Mouse (Mus musculus) lung, postnatal 0 days (tissue): ENCODE data around the gene Ccdc172. TPM values are rescaled to one million over a fixed set of nuclear protein-coding genes. Genes with fewer than 3 reads are reported as not detected.

Source experiments
- ATAC-seq: fragments of 200-750 bp; cut with Nextera tagmentation; 2 replicates; pipeline ENCODE4 v1.8.0; 2017; ENCODE audit warnings: moderate library complexity
- DNase-seq: peaks from one replicate; pipeline ENCODE4 v3.0.0-alpha.2; 2016; ENCODE audit warnings: low spot score
- H3K27ac ChIP-seq: fragments of 300-500 bp; sonication (generic); 2 replicates; pipeline ENCODE4 v1.5.1; 2014; ENCODE audit warnings: antibody characterized with exemption, mild to moderate bottlenecking, low read length, mixed read lengths
- H3K27me3 ChIP-seq: fragments of 300-500 bp; sonication (generic); replicated peaks from 2 replicates; pipeline ENCODE4 v1.6.1; 2014; ENCODE audit warnings: low read length, mixed read lengths; ENCODE audit not compliant: insufficient read depth
- H3K36me3 ChIP-seq: fragments of 300-500 bp; sonication (generic); 2 replicates; pipeline ENCODE4 v1.6.1; 2014; ENCODE audit warnings: low read length, mixed read lengths; ENCODE audit not compliant: insufficient read depth
- H3K4me1 ChIP-seq: fragments of 300-500 bp; sonication (generic); 2 replicates; pipeline ENCODE4 v1.6.1; 2014; ENCODE audit warnings: antibody characterized with exemption, low read depth, low read length, mixed read lengths; ENCODE audit not compliant: insufficient read depth
- H3K4me2 ChIP-seq: fragments of 300-500 bp; sonication (generic); replicated peaks from 2 replicates; pipeline ENCODE4 v1.6.1; 2014; ENCODE audit warnings: low read depth, mild to moderate bottlenecking, low read length, moderate library complexity, mixed read lengths
- H3K4me3 ChIP-seq: fragments of 300-500 bp; sonication (generic); 2 replicates; pipeline ENCODE4 v1.5.1; 2014; ENCODE audit warnings: low read depth, low read length
- H3K9ac ChIP-seq: fragments of 300-500 bp; sonication (generic); replicated peaks from 2 replicates; pipeline ENCODE4 v1.6.1; 2014; ENCODE audit warnings: low read depth, mild to moderate bottlenecking
- H3K9me3 ChIP-seq: fragments of 300-500 bp; sonication (generic); 2 replicates; pipeline ENCODE4 v1.6.1; 2016; ENCODE audit warnings: low read length, mixed read lengths
- CTCF ChIP-seq: IDR thresholded peaks from 2 replicates; pipeline ENCODE4 v1.5.1; 2016; ENCODE audit warnings: antibody characterized with exemption, mild to moderate bottlenecking
- EP300 ChIP-seq: IDR thresholded peaks from 2 replicates; pipeline ENCODE4 v1.6.1; 2016; ENCODE audit warnings: antibody characterized with exemption, mild to moderate bottlenecking, control low read depth
- WGBS: fragments of 180-500 bp; shearing (Covaris S2); extraction: QIAGEN DNeasy Blood & Tissue Kit; methylation state at CpG from one replicate; pipeline ENCODE4 v1.1.7; 2014; 5-methylcytosine and 5-hydroxymethylcytosine counted together
- polyA plus RNA-seq: library from polyadenylated mRNA; unstranded; fragments of >200 nt; fragmentation: Nextera tagmentation; extraction: Ambion mirVana; gene quantifications from 2 replicates; pipeline ENCODE4 v1.2.1, GENCODE M21; 2015

Ccdc172 gene
- polyA plus RNA-seq, 1 experiment from 2014 or later, result not detected

DNA sequence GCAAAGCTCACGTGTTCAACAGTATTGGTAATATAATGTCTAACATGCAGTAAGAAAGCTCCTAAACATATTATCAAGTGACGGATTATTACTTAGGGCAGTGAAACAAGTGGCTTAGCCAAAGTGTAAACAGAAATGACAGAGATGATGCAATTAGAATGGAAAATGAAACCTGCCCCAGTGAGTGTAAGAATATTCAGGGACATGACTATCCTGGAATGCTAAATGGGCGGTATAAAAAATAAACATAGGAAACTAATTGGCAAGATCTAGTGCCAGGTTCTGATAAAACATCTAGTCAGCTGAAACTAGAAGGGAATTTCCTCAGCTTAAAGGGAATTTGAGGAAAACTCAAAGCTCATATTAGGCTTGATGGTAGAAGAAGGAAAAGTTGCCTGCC lies 21.3 kb downstream of the Ccdc172 start:
- Histone ChIP-seq H3K36me3 (no peaks in the 10 kb centered on the region), H3K4me2 (no peak overlapping the region), H3K9ac (no peak overlapping the region), H3K9me3 (no peaks in the 10 kb centered on the region), H3K4me3 (no peak overlapping the region), H3K27me3 (no peaks in the 10 kb centered on the region), H3K27ac (no peak overlapping the region), H3K4me1 (no peaks in the 10 kb centered on the region; the same call in 1 of the 2 replicates)
- no peak for TF ChIP-seq CTCF
- no peak for TF ChIP-seq EP300
- DNase-seq (peak; percentile 65), ATAC-seq (0 out of 2 replicates have a peak, but pooled peaks have one; percentile 28)
- 43% methylated on average over 3 of the region's 3 CpGs for WGBS

DNA sequence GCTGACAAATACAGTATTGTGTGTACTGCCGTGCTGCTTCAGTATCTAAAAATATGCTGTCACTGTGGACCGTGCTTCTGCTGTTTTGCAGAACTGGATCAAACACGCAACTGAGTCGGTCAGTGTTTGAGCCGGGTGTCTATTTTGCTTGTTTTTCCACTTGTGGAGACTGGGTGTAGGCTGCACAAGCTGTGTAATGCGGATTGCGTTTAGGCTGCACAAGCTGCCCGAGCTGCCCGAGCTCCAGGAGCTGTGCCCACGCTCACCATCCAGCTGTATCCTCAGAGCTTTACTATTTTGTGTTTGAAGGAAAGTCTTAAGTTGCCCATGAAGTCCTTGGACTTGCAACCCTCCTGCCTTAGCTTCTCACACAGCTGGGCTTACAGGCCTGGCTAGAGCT lies 24.9 kb downstream of the Ccdc172 start:
- Histone ChIP-seq H3K4me1 (no peaks in the 10 kb centered on the region; the same call in 1 of the 2 replicates), H3K9ac (no peak overlapping the region), H3K4me3 (no peak overlapping the region), H3K27me3 (no peaks in the 10 kb centered on the region), H3K9me3 (no peaks in the 10 kb centered on the region), H3K27ac (no peak overlapping the region), H3K4me2 (no peak overlapping the region), H3K36me3 (no peaks in the 10 kb centered on the region)
- TF ChIP-seq EP300, result no peak
- no peak for TF ChIP-seq CTCF
- WGBS, result 73% methylated on average over 10 of the region's 10 CpGs
- DNase-seq (no peak), ATAC-seq (no peak)

DNA sequence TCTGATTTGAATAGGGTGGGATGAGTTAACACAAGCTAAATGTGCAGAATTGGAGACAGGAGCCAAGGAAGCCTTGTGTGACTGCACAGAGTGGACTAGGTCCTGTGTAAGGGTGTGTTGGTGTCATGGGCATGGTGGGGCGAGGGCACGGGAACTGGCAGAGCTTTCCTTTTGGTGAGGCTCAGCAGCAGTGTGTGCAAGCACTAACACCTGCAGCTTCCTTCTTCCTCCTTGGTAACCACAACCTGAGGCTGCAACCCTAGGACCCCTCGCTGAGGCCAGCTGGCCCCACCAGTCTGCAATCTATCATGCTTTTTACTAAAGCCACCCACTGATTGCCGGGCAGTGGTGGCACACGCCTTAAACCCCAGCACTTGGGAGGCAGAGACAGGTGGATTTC lies 28.6 kb downstream of the Ccdc172 start:
- H3K4me3 ChIP-seq, result no peak overlapping the region
- no peak overlapping the region for H3K4me2 ChIP-seq
- no peak for ATAC-seq
- no peak for DNase-seq
- no peak for TF ChIP-seq EP300
- no peaks in the 10 kb centered on the region for H3K36me3 ChIP-seq
- no peaks in the 10 kb centered on the region for H3K27me3 ChIP-seq
- H3K9me3 ChIP-seq, result no peaks in the 10 kb centered on the region
- H3K27ac ChIP-seq, result no peak overlapping the region
- 83% methylated on average over 5 of the region's 5 CpGs for WGBS
- H3K9ac ChIP-seq, result no peak overlapping the region
- H3K4me1 ChIP-seq, result no peaks in the 10 kb centered on the region

DNA sequence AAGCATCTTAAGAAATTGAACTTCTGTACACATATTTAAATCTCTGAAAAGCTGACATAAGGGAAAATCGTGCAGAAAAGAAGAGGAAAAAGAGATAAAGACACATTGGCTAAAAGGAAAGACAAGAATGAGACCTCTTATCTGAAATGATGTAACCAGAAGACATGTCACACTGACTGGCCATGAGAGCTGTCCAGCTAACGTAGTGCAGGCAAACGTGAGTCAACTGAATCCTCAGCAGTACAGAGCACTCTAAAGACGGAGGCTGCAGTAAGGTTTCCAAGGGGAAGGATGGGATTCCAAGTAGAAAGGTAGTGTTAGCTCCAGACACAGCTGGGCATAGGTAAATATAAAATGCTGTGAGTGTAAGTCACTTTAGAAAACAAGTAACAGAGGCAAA lies 36.6 kb downstream of the Ccdc172 start:
- Histone ChIP-seq H3K4me3 (no peak overlapping the region), H3K4me1 (no peaks in the 10 kb centered on the region), H3K36me3 (no peaks in the 10 kb centered on the region), H3K9me3 (no peaks in the 10 kb centered on the region), H3K27me3 (no peaks in the 10 kb centered on the region), H3K27ac (no peak overlapping the region), H3K4me2 (no peak overlapping the region), H3K9ac (no peak overlapping the region)
- TF ChIP-seq CTCF (no peak), EP300 (no peak)
- ATAC-seq (no peak), DNase-seq (no peak)
- WGBS, result 33% methylated on average over 4 of the region's 4 CpGs

DNA sequence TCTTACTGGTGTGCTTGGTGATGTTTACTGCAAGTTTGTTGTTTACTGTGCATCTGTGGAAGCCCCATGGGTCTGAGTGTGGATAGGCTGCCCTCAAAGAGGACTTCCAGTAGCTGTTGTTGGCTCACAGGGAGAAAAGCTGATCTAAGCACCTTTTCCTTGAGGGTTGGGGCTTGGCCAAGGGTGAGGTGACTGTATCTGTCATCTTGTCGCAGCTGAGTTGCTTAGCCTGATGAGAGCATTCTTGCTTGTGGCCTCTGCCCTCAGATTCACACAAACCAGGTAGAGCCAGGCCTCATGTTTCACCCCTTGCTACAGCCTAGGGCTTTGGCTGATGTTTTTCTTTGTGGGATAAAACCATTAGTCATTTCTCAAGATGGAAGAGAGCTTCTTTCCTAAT lies 38.7 kb downstream of the Ccdc172 start:
- H3K4me2 ChIP-seq, result no peak overlapping the region
- no peak overlapping the region for H3K9ac ChIP-seq
- H3K27me3 ChIP-seq, result no peaks in the 10 kb centered on the region
- TF ChIP-seq EP300 (no peak), CTCF (no peak)
- no peaks in the 10 kb centered on the region for H3K36me3 ChIP-seq
- no peak overlapping the region for H3K27ac ChIP-seq
- no peak for DNase-seq
- H3K4me1 ChIP-seq, result no peaks in the 10 kb centered on the region
- 21% methylated on average over 1 of the region's 1 CpGs for WGBS
- no peaks in the 10 kb centered on the region for H3K9me3 ChIP-seq
- no peak for ATAC-seq
- no peak overlapping the region for H3K4me3 ChIP-seq

DNA sequence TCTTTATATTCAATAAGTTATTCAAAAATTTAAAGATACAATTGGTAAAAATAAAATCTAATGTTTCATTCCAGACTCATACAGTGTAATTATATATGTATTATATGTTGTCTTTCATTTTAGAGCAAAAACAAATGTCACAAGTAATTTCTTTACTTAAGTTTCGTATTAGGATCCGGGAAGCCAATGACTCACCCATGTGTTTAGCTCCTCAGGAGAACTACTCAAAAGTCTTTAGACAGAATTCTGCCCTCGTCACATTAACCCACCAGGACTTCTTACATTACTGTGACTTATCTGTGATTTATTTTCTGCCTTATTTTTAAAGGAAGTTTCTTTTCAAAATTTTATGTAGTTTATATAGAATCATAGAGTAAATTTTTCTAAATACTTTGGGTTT lies 39.1 kb downstream of the Ccdc172 start:
- TF ChIP-seq CTCF (no peak), EP300 (no peak)
- Histone ChIP-seq H3K4me2 (no peak overlapping the region), H3K27me3 (no peaks in the 10 kb centered on the region), H3K9me3 (no peaks in the 10 kb centered on the region), H3K4me1 (no peaks in the 10 kb centered on the region), H3K4me3 (no peak overlapping the region), H3K36me3 (no peaks in the 10 kb centered on the region), H3K9ac (no peak overlapping the region), H3K27ac (no peak overlapping the region)
- no peak for ATAC-seq
- DNase-seq, result no peak
- WGBS, result 74% methylated on average over 3 of the region's 3 CpGs

DNA sequence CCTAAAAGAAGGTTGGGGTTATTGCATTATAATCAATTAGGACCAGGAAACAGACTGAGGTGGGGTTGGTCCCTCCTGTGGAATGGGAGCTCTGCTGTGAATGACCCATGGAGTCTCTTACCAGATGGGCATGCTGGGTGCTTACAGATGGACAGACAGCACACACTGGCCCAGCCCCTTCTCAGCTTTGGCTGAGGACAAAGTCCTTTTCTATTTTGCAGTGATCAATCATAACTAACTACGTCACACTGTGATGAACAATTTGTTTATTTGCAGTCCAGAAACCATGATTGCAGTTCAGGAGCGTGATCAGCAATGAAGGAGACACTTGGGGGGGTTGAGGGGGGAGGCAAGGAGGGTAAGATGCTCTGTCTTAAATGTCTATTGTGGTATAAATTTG lies 43.2 kb downstream of the Ccdc172 start:
- DNase-seq (no peak), ATAC-seq (no peak)
- H3K4me2 ChIP-seq, result no peak overlapping the region
- 63% methylated on average over 2 of the region's 2 CpGs for WGBS
- no peaks in the 10 kb centered on the region for H3K4me1 ChIP-seq
- no peak overlapping the region for H3K27ac ChIP-seq
- no peak overlapping the region for H3K9ac ChIP-seq
- H3K9me3 ChIP-seq, result no peaks in the 10 kb centered on the region
- no peaks in the 10 kb centered on the region for H3K27me3 ChIP-seq
- no peak overlapping the region for H3K4me3 ChIP-seq
- TF ChIP-seq EP300, result no peak
- no peak for TF ChIP-seq CTCF
- H3K36me3 ChIP-seq, result no peaks in the 10 kb centered on the region
